Mouse (Mus musculus): ENCODE data around the gene Nr3c2. TPM values are rescaled to one million over a fixed set of nuclear protein-coding genes. Genes with fewer than 3 reads are reported as not detected.

Gene Nr3c2
- 10 to 100 TPM; 34.8 to 37.4 TPM for total RNA-seq (2021)
- long read RNA-seq, experiment 1, full-length matches to known transcripts = 7 of 20 reads
- long read RNA-seq, experiment 1, partial matches to known transcripts = 4 of 20 reads
- long read RNA-seq, experiment 1, other reads (novel, unspliced or antisense) = 9 of 20 reads
- long read RNA-seq, experiment 2, full-length matches to known transcripts = 13 of 26 reads
- long read RNA-seq, experiment 2, partial matches to known transcripts = 5 of 26 reads
- long read RNA-seq, experiment 2, other reads (novel, unspliced or antisense) = 8 of 26 reads

DNA sequence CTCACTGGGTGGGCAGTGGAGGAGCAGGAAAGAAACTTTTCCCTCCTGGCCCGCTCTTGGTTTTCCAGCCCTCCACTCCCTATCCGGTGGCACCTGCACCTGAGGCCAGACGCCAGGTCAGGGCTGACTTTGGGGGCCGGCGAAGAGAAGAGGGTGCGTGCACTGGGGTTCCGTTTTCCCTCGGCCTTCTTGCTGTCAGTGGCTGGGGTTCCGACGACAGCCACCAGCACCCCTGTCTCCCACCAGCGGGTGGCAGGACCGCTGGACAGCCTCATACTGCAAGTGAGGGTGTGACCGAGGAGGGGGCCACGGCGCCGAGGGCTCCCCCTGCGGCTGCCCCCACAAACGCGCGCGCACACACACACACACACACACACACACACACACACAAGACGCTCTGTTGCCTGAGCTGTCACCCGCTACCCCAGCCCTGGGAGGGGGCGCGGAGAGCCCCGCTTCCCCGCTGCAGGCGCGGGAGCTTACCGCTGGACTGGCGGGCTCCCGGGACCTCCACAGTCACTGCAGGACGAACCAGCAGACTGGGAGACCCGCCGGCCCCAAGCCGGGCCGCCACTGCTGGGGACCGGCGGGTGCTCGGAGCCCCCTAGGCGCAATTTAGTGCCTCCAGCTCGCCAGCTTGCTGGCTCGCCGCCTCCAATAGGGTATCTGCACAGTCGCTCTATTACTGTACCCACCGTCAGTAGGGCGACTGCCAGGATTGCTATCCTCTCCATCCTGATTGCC, at the start of gene Nr3c2:
TSS of gene Nr3c2 (plus strand) at position 32 of the 744 bp plus-strand sequence.
- Histone ChIP-seq H3K27ac (peak within 1 kb of the TSS; percentile 92), H3K4me3 (peak within 1 kb of the TSS; percentile 84)
- peak; percentile 4 for TF ChIP-seq CTCF (IDR thresholded peaks at IDR 0.05)
- intact Hi-C loops (cut with DNase I) = loop anchor here (5.0 to 10.0 kb wide), 5 partner anchors 73 to 832 kb away; no protein-coding TSS in a partner anchor
- peak; percentile 44 to 46 for DNase-seq (ENCODE audit: extremely low spot score in 1 of 2, low spot score in 2 of 2)

DNA sequence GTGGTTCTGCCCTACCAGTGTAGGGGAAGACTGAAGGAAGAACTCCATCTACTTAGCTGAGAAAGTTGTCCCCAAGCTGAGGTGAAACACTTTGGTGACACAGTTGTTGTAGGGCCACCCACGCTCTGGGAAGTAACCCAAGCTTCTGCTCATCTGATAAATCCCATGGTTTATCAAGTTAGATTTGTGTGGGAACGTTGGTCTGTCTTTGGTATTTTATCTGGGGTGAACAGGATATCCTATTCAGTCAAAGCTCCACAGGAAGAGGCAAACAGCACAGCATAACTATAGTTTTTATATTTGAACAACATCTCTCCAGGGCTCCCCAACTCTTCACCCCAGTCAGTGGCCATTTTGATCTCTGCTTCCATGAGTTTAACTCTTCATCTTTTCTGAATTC, 40.7 kb upstream of the Nr3c2 start:
- H3K27ac ChIP-seq = no peak overlapping the region
- no peak for DNase-seq (ENCODE audit: extremely low spot score in 1 of 2, low spot score in 2 of 2)
- no peak for TF ChIP-seq CTCF (IDR thresholded peaks at IDR 0.05)
- intact Hi-C loops (cut with DNase I) = no loop called here
- no peak overlapping the region for H3K4me3 ChIP-seq

DNA sequence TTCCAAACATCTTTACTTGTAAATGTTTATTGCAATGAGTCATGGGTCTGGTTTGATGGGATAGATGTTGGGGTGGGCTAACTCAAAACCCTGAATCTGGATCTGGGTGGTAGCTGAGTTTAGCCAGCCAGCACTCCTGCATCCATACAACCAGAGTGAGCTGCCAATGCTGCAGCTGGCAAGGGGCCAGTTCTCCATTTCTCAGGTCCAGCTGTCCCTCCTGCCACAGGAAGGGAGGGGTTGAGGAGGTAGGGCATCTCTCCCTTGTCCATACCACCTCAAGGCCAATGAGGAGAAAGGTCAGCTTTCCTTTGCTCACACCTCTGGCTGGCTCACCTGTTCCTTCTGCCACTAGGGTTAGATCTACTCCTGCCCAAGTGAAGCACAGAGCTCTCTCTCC, 39.5 kb upstream of the Nr3c2 start:
- H3K4me3 ChIP-seq = no peak overlapping the region
- no peak for DNase-seq (ENCODE audit: extremely low spot score in 1 of 2, low spot score in 2 of 2)
- intact Hi-C loops (cut with DNase I) = no loop called here
- no peak overlapping the region for H3K27ac ChIP-seq
- TF ChIP-seq CTCF (IDR thresholded peaks at IDR 0.05) = no peak

DNA sequence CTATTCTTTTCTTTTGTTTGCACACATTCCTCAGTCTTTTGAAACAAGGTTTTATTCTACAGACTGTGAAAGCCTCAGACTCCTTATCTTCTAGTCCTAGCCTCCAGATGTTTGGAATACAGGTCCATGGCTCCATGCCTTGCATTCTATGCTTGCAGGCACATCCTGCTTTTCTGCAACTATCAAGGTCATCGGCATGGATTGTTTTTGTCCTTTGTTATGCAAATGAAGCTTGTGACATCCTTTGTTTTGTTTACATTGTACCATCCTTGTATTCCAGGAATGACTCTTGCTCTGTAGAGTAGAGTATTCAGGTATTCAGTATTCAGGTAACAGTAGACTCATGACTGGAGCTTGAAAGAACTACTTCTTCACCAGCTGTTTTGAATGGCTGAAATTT, 36.2 kb upstream of the Nr3c2 start:
- intact Hi-C loops (cut with DNase I) = no loop called here
- Histone ChIP-seq H3K4me3 (no peak overlapping the region), H3K27ac (no peak overlapping the region)
- DNase-seq (ENCODE audit: extremely low spot score in 1 of 2, low spot score in 2 of 2) = no peak
- TF ChIP-seq CTCF (IDR thresholded peaks at IDR 0.05) = no peak

DNA sequence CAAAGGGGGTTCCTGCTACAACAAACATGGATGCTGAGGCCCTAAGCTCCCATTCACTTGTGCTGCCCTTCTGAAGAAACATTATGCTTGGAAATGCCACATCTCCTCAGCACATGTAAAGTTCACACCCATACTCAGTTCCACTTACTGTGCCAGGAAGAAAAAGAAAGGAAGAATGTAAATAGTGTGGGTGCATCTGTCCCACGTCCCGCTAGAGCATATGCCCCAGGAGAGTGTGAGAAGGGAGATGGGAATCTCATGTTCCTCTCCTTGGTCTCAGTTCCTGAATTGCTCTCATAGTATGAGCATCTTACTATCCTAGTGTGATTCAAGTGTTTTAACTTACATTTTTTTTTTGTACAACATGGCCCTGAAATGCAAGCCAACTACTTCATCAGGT, 22.4 kb upstream of the Nr3c2 start:
- no peak overlapping the region for H3K4me3 ChIP-seq
- DNase-seq (ENCODE audit: extremely low spot score in 1 of 2, low spot score in 2 of 2) = no peak
- intact Hi-C loops (cut with DNase I) = no loop called here
- no peak overlapping the region for H3K27ac ChIP-seq
- no peak for TF ChIP-seq CTCF (IDR thresholded peaks at IDR 0.05)

DNA sequence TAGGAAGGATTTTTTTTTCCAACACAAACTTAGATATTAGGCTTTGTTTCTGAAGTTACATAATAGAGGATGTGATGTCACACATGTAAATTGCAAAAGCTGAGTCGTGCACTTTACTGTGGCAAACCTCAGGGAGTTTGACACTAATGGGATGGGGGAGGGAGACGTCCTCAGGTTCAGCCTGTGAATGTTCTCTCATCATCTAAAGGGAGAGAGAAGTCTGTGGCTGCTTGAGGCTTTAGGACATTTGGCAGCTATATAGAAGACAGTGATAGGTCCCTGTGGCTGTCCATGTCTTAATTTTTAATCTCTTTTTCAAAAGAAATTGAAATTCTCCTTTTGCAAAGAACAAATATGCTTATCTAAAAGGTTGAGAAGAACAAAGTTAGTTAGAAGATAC, 2.2 kb upstream of the Nr3c2 start:
- intact Hi-C loops (cut with DNase I) = loop anchor here (5.0 to 10.0 kb wide), 2 partner anchors 362 to 830 kb away; no protein-coding TSS in a partner anchor
- H3K4me3 ChIP-seq = no peak overlapping the region
- TF ChIP-seq CTCF (IDR thresholded peaks at IDR 0.05) = no peak
- H3K27ac ChIP-seq = no peak overlapping the region
- DNase-seq (ENCODE audit: extremely low spot score in 1 of 2, low spot score in 2 of 2) = no peak

DNA sequence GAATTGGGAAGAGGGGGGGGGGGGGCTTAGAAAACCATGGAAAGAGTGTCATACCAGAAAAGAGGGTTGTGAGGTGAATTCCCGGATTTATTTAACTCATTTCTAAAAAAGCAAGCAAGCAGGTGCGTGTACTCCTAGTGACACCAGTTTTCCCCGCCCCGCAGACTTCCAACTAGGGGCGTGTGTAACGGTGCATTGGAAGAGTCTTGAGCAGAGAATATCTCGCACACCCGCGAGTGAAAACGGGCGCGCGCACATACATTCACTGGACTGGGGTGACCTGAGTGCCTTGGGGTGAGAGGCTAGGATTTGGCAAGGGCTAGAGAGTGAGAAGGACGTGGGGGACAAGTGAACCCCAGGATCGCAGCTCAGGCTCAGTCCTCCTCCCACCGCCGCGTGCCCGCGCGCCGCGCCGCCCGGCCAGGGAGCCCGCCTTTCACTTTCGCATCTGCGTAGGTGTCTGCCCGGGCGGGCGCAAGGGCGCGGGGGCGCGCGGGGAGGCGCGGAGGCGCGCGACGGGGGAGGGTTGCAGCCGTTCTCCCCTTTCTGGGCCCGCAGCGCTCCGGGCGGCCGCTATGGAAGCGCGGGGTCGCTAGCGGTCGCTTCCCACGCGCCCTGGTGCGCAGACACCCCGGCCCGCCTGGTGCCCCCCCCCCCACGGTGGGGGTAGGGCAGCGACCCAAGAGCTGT, 376 bp upstream of the Nr3c2 start:
- intact Hi-C loops (cut with DNase I) = loop anchor here (5.0 to 10.0 kb wide), 2 partner anchors 364 to 832 kb away; no protein-coding TSS in a partner anchor
- no peak for TF ChIP-seq CTCF (IDR thresholded peaks at IDR 0.05)
- DNase-seq (ENCODE audit: extremely low spot score in 1 of 2, low spot score in 2 of 2) = peak; percentile 63 to 66
- peak overlapping the region; percentile 92 for H3K27ac ChIP-seq
- H3K4me3 ChIP-seq = peak overlapping the region; percentile 84

DNA sequence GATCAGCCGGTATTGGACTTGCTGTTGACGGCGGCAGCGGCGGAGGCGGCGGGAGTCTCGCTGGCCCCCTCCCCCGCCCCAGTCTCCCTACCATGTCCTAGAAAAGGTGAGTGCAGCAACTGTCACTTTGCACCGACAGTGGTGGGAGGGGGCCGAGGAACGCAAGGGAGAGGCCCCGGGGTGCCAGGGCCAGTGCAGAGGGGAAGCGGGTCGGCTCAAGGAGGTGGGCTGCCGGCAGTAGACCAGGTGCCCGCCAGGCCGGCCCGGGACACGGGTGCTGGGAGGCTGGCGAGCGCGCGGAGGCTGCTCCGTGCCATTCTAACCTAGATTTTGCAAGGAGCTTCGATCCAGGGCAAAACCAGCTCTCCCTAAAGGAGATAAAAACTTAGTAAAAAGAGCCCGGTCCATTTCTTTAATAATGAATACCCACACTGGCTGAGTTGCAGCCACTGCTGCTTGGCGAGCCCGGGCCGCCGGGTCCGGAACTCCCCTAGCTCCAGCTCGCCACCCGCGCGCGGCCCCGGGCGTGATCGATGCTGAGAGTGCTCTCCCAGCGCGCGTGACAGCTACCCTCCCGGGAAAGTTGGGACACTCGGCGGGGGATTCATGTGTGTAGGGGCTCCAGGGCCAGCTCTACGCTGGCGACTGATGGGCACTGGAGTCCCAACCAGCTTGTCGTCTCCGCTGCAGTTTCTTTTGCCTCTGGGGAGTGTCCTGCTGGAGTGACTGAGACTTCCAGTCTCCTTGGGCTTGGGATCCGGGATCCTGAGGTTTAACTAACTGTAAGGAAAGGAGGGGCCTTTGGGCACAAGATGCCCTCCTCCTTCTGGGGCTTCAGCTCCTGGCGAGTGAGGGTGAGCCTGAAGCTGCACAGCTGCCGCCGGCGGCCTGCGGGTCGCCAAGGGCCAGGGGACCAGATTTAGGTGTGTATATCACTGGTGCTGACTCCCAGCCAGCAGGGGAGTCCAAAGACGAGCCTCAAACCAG, 1.2 kb downstream of the Nr3c2 start:
- peak; percentile 53 to 55 for DNase-seq (ENCODE audit: extremely low spot score in 1 of 2, low spot score in 2 of 2)
- no peak for TF ChIP-seq CTCF (IDR thresholded peaks at IDR 0.05)
- intact Hi-C loops (cut with DNase I) = loop anchor here (5.0 to 10.0 kb wide), 3 partner anchors 72 to 474 kb away; no protein-coding TSS in a partner anchor
- Histone ChIP-seq H3K4me3 (peak overlapping the region; percentile 84), H3K27ac (peak overlapping the region; percentile 92)

DNA sequence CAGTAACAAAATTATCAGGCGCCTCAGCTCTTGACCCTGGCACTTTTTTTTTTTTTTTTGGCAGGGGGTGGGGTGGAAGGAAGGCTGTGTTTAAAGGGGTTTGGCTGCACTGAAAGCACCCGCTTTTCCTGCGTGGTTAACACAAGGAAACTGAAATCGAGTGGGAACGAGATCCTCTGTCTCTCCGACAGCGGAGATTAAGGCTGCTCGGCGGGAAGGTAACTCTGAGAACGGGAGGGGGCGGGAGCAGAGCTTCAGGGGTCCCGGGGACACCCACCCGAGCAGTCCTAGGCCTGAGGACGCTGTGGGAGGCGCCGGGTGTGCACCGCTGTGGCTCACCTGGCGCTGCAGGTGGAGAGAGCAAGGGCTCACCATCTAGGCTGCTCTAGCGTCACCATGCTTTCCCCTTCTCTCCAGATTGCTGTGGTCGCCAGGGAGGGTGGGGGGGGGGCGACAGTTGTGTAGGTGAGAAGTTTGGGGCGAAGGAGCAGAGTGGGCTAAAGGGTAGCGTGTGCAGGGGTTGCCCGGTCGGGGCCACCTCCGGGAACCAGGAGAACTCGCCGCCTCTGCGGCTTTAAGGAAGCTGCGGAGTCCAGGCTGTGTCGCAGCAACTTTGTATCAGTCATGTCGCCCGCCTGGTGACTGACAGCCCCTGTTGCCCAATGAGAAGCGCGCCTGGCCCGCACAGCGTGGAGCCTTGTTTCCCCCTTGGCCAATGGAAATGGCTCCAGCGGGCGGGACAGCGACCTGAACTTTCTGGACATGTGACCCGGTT, 2.4 kb downstream of the Nr3c2 start:
- peak overlapping the region; percentile 92 for H3K27ac ChIP-seq
- H3K4me3 ChIP-seq = peak overlapping the region; percentile 84
- no peak for TF ChIP-seq CTCF (IDR thresholded peaks at IDR 0.05)
- peak; percentile 96 to 97 for DNase-seq (ENCODE audit: extremely low spot score in 1 of 2, low spot score in 2 of 2)
- intact Hi-C loops (cut with DNase I) = loop anchor here (5.0 to 10.0 kb wide), 3 partner anchors 71 to 473 kb away; no protein-coding TSS in a partner anchor
